Mouse (Mus musculus): Measurements from ENCODE around the gene Tex2. TPM values are rescaled to one million over a fixed set of nuclear protein-coding genes. Genes with fewer than 3 reads are reported as not detected.

The Tex2 gene
- polyA plus RNA-seq (2017; shearing (Covaris generic)) = 95.0 TPM

GRCm38 (mm10) chr11:106612961-106613637 is at the start of gene Tex2:
Gene Tex2, minus strand, starts transcription at chr11:106613423.

GRCm38 (mm10) chr11:106487733-106488115 is 125.5 kb downstream of the Tex2 start, which contains the start of gene Ern1:
Gene Ern1, minus strand, starts transcription at chr11:106487852.

Other genes starting within 250 kb of the Tex2 start
- gene Prr29, start 248.0 kb downstream of the Tex2 start, polyA plus RNA-seq (2017; shearing (Covaris generic)) = not detected
- 82.2 TPM for gene Icam2, start 225.3 kb downstream of the Tex2 start, polyA plus RNA-seq (2017; shearing (Covaris generic))
- 127 TPM for gene Ern1, start 125.6 kb downstream of the Tex2 start, polyA plus RNA-seq (2017; shearing (Covaris generic))
- gene Pecam1, start 137.2 kb upstream of the Tex2 start, polyA plus RNA-seq (2017; shearing (Covaris generic)) = 90.9 TPM
- 10.4 TPM for gene Milr1, start 137.8 kb upstream of the Tex2 start, polyA plus RNA-seq (2017; shearing (Covaris generic))
- gene Polg2, start 166.1 kb upstream of the Tex2 start, polyA plus RNA-seq (2017; shearing (Covaris generic)) = 159 TPM
- 1,304 TPM for gene Ddx5, start 175.8 kb upstream of the Tex2 start, polyA plus RNA-seq (2017; shearing (Covaris generic))
- gene Cep95, start 175.8 kb upstream of the Tex2 start, polyA plus RNA-seq (2017; shearing (Covaris generic)) = 35.3 TPM

All from effector memory CD4-positive, alpha-beta T cell, adult 5 months (primary cell).